Mouse (Mus musculus) retina, postnatal 7 days (tissue): ENCODE results near the gene Selenon.
"Not testable (repeated sequence)": the region's sequence is repeated elsewhere in the genome, so short reads cannot be mapped to it uniquely, and the experiment has no call there.

Source experiments
- DNase-seq: peaks from one replicate; pipeline ENCODE4 v3.0.0-alpha.2; 2012; ENCODE audit warnings: low read depth, low spot score

Selenon gene

DNA sequence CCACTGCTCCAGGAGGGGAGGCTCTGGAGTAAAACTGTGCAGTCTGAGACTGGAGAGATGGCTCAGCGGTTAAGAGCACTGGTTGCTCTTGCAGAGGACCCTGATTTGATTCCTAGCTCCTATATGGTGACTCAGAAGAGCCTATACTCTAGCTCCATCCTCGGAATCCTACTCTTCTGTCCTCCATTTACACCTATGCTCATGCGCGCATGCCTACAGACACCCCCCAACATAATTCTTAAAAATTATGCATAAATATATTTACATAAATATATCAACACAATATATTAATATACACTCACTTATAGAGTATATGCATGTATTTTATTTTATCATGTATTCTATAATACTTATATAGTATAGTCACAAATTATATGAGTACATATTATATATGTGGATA, 41.6 kb downstream of the Selenon start:
- no peak for DNase-seq

DNA sequence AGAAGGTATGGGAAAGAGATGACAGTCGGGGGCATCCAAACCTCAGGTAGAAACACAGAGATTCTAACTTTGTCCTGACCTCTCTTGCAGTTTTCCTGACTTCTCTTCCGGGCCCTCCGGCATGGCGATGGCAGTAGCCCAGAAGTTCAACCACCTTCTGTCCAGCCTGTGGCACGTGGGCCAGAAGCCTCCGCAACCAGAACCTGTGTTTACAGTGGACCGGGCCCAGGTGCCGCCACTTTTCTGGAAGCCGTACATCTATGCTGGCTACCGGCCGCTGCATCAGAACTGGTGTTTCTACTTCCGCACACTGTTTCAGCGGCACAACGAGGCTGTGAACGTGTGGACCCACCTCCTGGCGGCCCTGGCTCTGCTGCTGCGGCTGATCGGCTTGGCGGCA, 45.3 kb downstream of the Selenon start:
- no peak for DNase-seq

DNA sequence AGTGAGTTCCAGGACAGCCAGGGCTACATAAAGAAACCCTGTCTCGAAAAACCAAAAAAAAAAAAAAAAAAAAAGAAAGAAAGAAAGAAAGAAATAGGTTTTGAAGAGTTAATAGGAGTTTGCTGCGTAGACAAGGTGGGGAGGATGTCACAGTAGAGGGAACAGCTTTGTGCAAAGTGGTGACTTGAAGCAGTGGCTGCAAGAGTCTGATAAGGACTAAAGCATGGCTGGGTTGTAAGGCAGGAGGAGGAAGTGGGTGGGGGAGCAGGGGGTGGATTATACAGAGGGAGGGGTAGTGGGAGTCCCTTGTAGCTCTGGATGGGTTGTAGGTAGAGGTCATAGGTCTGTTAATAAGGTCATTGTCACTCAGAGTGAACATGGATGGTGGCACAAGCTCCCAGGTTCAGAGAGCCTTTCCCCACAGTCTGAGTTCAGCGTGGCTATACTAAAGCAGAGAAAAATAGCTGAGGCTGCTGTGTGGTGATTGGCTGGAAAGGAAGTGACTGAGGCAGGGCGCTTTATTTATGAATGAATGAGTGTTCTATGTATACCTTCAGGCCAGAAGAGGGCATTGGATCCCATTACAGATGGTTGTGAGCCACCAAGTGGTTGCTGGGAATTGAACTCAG, 45.9 kb downstream of the Selenon start:
- no peak for DNase-seq

DNA sequence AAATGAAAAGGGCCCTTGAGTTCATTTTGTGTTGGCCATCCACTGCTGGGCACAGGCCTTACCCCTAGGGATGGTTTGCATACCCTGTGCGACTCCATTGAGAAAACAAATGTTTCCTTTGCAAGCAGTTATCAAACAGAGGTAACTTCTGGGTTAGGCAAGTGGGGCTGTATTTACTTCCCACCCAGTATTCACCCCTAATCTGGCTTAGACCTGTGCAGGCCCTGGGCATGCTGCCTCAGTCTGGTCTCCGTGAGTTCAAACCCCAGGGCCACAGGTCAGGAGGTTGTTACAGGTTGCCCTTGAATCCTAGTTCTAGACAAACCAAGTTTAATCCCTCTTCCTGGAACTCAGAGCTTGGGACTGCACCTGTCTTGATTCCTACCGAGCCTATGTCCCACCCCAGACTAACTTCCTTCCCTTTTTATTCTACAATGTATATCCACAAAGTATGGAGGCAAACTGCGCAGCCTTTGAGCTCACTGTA, 46.6 kb downstream of the Selenon start:
- no peak for DNase-seq

DNA sequence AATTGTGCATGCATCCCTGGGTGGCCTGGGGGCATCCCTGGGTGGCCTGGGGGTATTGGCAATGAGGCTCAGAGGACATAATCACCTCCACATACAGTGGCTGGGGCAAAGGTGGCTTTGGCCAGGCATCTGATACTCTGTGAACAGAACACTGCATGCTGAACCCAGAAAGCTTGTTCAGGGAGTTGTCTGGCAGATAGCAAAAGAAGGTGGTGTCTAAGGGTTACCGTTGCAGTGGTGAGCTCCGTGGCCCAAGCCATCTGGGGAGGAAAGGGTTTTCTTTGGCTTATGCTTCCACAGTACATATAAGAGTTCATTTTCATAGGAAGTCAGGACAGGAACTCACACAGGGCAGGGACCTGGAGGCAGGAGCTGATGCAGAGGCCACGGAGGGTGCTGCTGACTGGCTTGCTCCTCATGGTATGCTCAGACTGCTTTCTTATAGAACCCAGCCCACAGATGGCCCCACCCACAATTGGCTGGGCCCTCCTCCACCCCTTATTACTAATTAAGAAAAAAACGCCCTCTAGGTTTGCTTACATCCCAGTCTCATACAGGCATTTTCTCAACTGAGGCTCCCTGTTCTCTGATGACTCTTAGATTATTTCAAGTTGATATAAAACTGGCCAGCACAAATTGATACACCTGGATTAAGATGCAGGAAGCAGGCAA, 48.1 kb downstream of the Selenon start:
- no peak for DNase-seq

DNA sequence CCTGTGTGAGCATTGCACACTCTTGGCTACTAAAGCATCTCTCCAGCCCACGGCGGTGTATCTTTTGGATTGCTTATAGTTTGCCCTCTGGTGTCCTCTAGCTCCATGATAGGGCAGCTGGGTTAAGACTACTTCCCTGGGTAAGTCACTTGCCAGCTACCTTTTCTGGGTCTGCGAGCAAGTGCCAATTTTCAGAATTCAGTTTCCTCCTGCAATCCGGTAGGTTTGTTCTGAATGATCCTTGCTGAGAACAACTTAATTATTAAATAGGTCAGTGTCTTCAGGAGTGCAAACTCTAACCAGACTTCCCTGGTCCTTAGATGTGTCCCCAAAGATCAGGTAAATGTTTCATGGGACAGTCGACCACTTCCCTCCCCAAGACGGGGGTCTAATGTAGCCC, 50.9 kb downstream of the Selenon start:
- no peak for DNase-seq

DNA sequence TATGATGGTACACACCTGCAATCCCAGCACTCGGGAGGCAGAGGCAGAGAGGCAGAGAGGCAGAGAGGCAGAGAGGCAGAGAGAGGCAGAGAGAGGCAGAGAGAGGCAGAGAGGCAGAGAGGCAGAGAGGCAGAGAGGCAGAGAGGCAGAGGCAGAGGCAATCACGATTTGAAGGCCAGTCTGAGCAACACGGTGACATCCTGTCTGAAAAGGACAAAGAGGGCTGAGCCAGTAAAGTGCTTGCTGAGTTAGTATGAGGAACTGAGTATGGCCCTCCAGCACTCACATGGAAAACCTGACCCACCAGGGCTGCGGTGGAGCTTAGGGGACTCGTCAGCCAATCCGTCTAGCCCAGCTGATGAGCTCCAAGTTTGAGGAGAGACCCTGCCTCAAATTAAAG, 53.0 kb downstream of the Selenon start:
- DNase-seq: not testable (repeated sequence)

DNA sequence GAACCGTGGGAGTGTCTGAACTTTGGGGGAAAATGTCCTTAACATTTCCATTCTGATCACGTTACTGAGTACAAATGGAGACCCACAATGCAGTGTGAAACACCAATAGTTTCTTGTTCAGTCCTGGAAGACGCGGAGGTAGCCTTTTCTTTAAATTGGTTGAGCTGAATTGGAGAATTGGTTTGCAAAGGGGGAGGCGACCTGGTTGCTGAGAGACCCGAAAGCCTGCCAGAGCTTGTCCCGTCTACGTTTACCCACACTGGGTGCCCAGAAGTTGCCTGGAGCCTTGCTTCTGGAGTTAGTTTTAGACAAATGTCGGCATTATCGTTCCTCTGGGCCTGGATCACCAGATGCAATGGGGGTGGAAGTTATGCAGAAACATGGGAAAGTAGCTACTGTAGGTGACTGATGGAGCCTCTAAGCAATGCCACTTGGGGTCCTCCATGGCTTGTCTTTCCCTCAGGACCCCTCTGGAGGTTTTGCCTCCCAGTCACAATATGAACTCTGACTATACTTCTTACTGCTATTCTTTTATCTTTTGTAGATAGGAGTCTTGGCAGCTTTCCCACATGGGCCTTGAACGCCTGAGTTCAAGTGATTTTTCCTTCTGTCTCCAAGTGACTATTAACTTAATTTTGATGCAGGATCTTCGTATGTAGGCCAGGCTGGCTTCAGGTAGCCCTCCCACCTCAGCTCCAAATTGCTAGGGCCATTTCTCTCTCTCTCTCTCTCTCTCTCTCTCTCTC, 53.8 kb downstream of the Selenon start:
- no peak for DNase-seq

DNA sequence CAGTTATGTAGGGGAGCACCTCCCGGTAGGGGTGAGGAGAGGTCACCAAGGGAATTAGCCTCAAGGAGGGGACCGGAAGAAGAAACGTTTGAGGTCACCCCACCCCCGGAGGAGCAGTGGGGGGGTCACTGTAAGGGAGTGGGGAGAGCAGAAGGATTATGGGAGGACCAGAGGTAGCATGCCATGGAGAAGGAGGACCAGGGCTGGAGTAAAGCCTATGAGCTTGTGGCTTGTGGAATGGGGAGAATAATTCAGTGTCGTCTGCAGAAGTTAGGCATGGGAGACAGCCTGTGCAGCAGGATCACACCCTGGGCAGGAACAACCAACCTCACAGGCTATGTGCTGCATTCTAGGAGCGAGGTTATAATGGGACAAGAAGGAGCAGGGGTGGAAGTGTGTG, 54.7 kb downstream of the Selenon start:
- DNase-seq: no peak

DNA sequence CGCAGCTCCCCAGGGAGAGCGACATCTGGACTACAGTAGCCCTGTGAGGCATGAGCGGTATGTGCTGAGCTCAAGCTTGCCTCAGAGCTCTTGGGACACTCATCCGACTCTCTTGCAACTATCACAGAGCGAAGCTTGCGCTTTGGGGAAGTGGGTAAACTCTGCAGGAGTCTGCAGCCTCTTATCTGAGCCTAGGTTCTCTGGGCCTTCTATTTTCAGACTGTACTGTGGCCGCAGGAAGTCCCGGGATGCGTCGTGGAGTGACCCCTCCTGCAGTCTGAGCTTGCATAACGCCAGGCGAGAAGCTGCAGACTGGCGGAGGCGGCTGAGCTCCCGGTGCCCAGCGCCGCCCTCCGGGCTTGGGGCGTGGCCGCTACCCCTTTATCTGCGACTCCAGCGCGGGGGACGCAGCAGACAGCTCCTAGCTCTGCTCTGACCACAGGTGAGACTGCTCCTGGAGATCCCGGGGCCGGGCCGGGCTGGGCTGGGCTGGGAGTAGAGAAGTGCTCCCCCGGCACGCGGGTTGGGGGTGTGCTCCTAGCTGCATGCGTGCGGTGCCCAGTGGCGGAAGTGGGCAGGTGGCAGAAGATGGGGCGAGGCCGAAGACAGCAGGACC, 55.3 kb downstream of the Selenon start, which contains the start of gene Paqr7:
Gene Paqr7, plus strand, starts transcription at position 103 of the 616 bp plus-strand sequence.
- DNase-seq: no peak

DNA sequence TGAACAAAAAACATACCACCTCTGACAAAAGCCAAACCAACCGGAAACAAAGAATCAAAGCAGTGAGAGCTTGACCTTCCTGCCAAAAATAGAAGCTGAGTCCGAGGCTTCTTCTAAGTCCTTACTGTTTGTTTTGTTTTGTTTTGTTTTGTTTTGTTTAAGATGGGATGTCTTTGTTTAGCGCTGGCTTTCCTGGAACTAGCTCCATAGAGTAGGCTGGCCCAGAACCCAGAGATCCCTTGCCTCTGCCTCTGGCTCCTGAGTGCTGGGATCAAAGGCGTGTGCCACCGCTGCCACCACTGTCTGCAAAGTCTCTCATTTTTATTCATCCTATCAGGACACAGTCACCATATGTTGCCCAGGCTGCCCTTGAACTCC, 56.4 kb downstream of the Selenon start:
- no peak for DNase-seq

DNA sequence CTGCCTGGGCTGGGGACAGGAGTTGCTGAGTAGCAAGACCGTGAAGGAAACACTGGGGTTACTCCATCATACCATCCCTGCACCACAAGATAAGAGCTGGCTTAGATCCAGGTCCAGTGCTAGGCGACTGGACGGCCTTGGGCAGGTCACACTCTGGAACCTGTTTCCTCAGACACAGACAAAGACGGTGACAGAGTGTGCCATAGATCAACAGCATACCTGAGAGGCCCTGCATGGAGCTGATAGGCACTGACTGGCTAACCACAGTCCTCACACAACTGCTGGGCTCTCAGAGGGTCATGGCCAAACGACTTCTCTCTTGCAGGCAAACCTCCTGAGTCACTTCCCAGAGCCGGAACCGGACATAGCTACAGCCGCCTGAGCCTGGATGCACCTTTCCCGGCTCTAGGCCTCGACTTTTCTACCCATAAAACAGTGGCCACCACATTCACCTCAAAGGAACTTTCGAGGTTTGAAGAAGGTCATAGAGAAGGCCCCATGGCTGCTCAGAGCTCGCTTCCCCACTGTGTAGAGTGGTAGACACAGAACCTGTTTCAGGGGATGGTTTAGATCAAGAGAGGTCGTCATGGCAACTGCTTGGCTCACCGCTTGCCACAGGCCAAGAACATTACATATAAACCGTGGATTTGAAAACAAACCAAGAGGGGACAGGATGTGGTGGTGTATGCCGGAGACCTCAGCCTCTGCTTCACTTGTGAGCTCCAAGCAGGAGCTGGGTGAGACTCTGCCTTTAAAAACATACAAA, 57.0 kb downstream of the Selenon start:
- DNase-seq: no peak

DNA sequence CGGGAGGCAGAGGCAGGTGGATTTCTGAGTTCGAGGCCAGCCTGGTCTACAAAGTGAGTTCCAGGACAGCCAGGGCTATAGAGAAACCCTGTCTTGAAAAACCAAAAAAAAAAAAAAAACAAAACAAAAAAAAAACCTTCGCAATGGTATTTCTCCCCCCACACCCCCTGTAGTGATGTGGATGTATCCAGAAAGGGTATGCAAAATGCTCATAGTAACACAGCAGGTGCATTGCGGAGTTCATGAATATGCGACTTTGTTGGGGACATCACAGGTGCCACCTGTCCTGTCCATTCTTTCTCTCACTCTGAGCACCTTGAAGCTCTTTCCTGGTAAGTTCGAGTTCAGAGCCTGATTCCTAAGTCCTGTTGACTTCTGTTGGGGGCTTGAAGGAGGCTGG, 57.8 kb downstream of the Selenon start:
- DNase-seq: not testable (repeated sequence)

DNA sequence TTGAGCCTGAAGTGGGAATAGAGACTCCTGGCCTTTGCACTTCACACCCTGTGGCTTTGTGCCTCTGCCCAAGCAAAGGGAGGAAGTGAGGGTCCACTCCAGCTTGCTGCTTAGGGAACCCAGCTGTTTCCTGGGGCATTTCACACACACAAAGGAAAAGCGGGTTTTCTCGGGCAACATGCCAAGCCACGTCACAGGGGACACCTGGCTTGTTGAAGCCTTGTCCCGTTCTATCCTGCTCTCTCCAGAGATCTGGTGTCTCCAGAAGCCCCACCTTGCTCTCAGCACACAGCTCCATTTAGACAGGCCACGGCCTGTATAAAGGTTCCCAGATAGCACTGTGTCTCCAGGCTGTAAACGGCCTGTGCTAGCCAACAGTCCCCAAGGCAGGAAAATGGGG, 60.2 kb downstream of the Selenon start:
- no peak for DNase-seq

DNA sequence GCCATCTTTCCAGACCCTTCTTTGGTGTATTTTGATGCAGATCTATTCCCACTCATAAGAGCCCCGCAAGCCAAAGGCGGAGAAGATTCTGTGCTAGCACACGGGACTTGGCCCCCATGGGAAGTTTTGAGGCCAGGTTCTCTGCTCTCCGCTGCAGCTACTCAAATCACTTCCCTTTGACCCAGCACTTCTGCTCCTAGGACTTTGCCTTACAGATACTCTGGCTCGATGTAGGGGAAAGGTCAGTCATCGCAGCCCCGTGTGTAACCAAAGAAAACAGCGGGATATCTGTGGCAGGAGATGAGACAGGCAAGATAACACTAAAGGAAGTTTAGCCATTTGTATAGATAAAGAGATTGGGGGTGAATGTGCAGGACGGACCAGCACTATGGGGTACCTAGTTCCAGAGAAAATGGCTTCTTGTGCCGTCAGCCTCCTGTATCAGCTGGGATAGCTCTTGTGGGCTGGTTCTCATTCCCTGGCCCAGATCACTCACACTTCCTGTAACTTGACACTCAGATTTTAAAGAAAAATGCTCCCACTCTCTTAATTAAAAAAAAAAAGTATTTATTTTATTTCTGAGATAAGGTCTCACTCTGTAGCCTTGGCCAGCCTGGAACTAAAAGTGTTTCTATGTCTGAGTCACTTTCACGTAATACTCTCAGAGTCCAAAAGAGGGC, 61.8 kb downstream of the Selenon start:
- no peak for DNase-seq

DNA sequence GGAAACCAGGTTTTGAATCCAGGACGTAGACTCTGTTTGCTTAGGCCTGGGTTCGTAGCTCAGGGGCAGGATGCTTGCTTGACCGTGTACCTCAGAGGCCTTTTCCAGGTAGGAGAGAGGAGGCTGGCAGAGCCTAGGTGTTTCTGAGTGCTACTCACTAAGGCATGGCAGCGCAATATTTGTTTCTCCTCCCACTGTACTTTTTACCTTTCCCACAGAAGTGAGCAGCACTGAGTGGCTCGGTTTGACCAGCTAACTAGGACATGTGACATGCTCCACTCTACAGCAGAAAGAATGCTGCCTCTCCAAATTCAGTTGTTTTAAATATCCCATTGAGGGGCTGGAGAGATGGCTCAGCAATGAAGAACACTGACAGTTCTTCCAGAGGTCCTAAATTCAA, 63.8 kb downstream of the Selenon start:
- DNase-seq: no peak
